Mouse (Mus musculus): ENCODE measurements around the gene Cgn. TPM values are rescaled to one million over a fixed set of nuclear protein-coding genes. Genes with fewer than 3 reads are reported as not detected.

The Cgn gene
- polyA plus RNA-seq (2015; fragmentation: Illumina TruSeq; extraction: RNeasy Lipid Tissue Mini Kit (QIAGEN cat#74804); ENCODE audit: low read depth, low replicate concordance) = 3.5 TPM

GRCm38 (mm10) chr3:94786367-94786835 is at the start of gene Cgn:
Gene Cgn, minus strand, starts transcription at chr3:94786492.

Other genes with a start within 250 kb of the Cgn start
- gene Snx27, start 203.8 kb downstream of the Cgn start, polyA plus RNA-seq (2015; fragmentation: Illumina TruSeq; extraction: RNeasy Lipid Tissue Mini Kit (QIAGEN cat#74804); ENCODE audit: low read depth, low replicate concordance) = 65.7 TPM
- not detected for gene Gm10972, start 143.4 kb downstream of the Cgn start, polyA plus RNA-seq (2015; fragmentation: Illumina TruSeq; extraction: RNeasy Lipid Tissue Mini Kit (QIAGEN cat#74804); ENCODE audit: low read depth, low replicate concordance)
- gene Tuft1, start 127.6 kb downstream of the Cgn start, polyA plus RNA-seq (2015; fragmentation: Illumina TruSeq; extraction: RNeasy Lipid Tissue Mini Kit (QIAGEN cat#74804); ENCODE audit: low read depth, low replicate concordance) = 4.1 TPM
- gene Selenbp2, start 92.9 kb downstream of the Cgn start, polyA plus RNA-seq (2015; fragmentation: Illumina TruSeq; extraction: RNeasy Lipid Tissue Mini Kit (QIAGEN cat#74804); ENCODE audit: low read depth, low replicate concordance) = not detected
- 26.1 TPM for gene Pogz, start 51.1 kb upstream of the Cgn start, polyA plus RNA-seq (2015; fragmentation: Illumina TruSeq; extraction: RNeasy Lipid Tissue Mini Kit (QIAGEN cat#74804); ENCODE audit: low read depth, low replicate concordance)
- gene Psmb4, start 100.5 kb upstream of the Cgn start, polyA plus RNA-seq (2015; fragmentation: Illumina TruSeq; extraction: RNeasy Lipid Tissue Mini Kit (QIAGEN cat#74804); ENCODE audit: low read depth, low replicate concordance) = 315 TPM
- 17.2 TPM for gene Selenbp1, start 146.6 kb upstream of the Cgn start, polyA plus RNA-seq (2015; fragmentation: Illumina TruSeq; extraction: RNeasy Lipid Tissue Mini Kit (QIAGEN cat#74804); ENCODE audit: low read depth, low replicate concordance)
- gene Rfx5, start 167.6 kb upstream of the Cgn start, polyA plus RNA-seq (2015; fragmentation: Illumina TruSeq; extraction: RNeasy Lipid Tissue Mini Kit (QIAGEN cat#74804); ENCODE audit: low read depth, low replicate concordance) = 16.9 TPM
- 41.1 TPM for gene Pi4kb, start 188.2 kb upstream of the Cgn start, polyA plus RNA-seq (2015; fragmentation: Illumina TruSeq; extraction: RNeasy Lipid Tissue Mini Kit (QIAGEN cat#74804); ENCODE audit: low read depth, low replicate concordance)
- 16.9 TPM for gene Zfp687, start 229.0 kb upstream of the Cgn start, polyA plus RNA-seq (2015; fragmentation: Illumina TruSeq; extraction: RNeasy Lipid Tissue Mini Kit (QIAGEN cat#74804); ENCODE audit: low read depth, low replicate concordance)